Mouse (Mus musculus): ENCODE measurements around the gene H2-Ke6. TPM values are rescaled to one million over a fixed set of nuclear protein-coding genes. Genes with fewer than 3 reads are reported as not detected.
"Not testable (repeated sequence)": the region's sequence is repeated elsewhere in the genome, so short reads cannot be mapped to it uniquely, and the experiment has no call there.

H2-Ke6 gene
- polyA plus RNA-seq, 1 experiment from 2014 or later = 59.5 TPM

- H3K27ac ChIP-seq = no peak overlapping the region
- no peak for ATAC-seq (ENCODE audit: insufficient number of reproducible peaks, insufficient read depth, low FRiP score, low TSS enrichment)
- H3K4me2 ChIP-seq (replicated peaks) = no peak overlapping the region
- no peak overlapping the region for H3K9ac ChIP-seq
- no peaks in the 10 kb centered on the region for H3K27me3 ChIP-seq
- no peaks in the 10 kb centered on the region for H3K9me3 ChIP-seq
- WGBS = 94% methylated on average over 8 of the region's 8 CpGs
- no peaks in the 10 kb centered on the region for H3K36me3 ChIP-seq
- no peaks in the 10 kb centered on the region for H3K4me1 ChIP-seq
- H3K4me3 ChIP-seq = no peak overlapping the region
Measured at GRCm38 (mm10) chr17:34013436-34013835, 14.4 kb downstream of the H2-Ke6 start.

- H3K27ac ChIP-seq = no peak overlapping the region
- H3K27me3 ChIP-seq = 0 out of 2 replicates have a peak, but pooled peaks cover 4% of the 10 kb centered on the region
- H3K36me3 ChIP-seq = no peaks in the 10 kb centered on the region
- no peak overlapping the region for H3K9ac ChIP-seq
- no peak overlapping the region for H3K4me3 ChIP-seq
- ATAC-seq (ENCODE audit: insufficient number of reproducible peaks, insufficient read depth, low FRiP score, low TSS enrichment) = no peak
- no peaks in the 10 kb centered on the region for H3K9me3 ChIP-seq
- no peak overlapping the region for H3K4me2 ChIP-seq (replicated peaks)
- no peaks in the 10 kb centered on the region for H3K4me1 ChIP-seq
- WGBS = 57% methylated on average over 5 of the region's 5 CpGs
Measured at GRCm38 (mm10) chr17:34010156-34010555, 17.7 kb downstream of the H2-Ke6 start.

GRCm38 (mm10) chr17:34006570-34006969 lies 21.3 kb downstream of the H2-Ke6 start:
- WGBS = 49% methylated on average over 2 of the region's 2 CpGs
- peaks cover 13% of the 10 kb centered on the region for H3K27me3 ChIP-seq
- no peak overlapping the region for H3K4me3 ChIP-seq
- no peak for ATAC-seq (ENCODE audit: insufficient number of reproducible peaks, insufficient read depth, low FRiP score, low TSS enrichment)
- no peaks in the 10 kb centered on the region for H3K36me3 ChIP-seq
- H3K4me2 ChIP-seq (replicated peaks) = no peak overlapping the region
- H3K4me1 ChIP-seq = no peaks in the 10 kb centered on the region
- H3K27ac ChIP-seq = no peak overlapping the region
- no peak overlapping the region for H3K9ac ChIP-seq
- no peaks in the 10 kb centered on the region for H3K9me3 ChIP-seq

- Histone ChIP-seq H3K27me3 (peaks cover 44% of the 10 kb centered on the region), H3K9ac (no peak overlapping the region), H3K4me2 (replicated peaks) (no peak overlapping the region), H3K9me3 (no peaks in the 10 kb centered on the region), H3K4me1 (peaks cover 9% of the 10 kb centered on the region; the same call in 1 of the 2 replicates), H3K27ac (no peak overlapping the region), H3K4me3 (no peak overlapping the region), H3K36me3 (no peaks in the 10 kb centered on the region)
- 2% methylated on average over 5 of the region's 5 CpGs for WGBS
- no peak for ATAC-seq (ENCODE audit: insufficient number of reproducible peaks, insufficient read depth, low FRiP score, low TSS enrichment)
Measured at GRCm38 (mm10) chr17:34003426-34003825, 24.4 kb downstream of the H2-Ke6 start.

GRCm38 (mm10) chr17:34000796-34001195 lies 27.1 kb downstream of the H2-Ke6 start:
- peak overlapping the region; percentile 47; the same call in 1 of the 2 replicates for H3K4me3 ChIP-seq
- H3K9me3 ChIP-seq = not testable (repeated sequence)

GRCm38 (mm10) chr17:34000150-34000537 lies 27.7 kb downstream of the H2-Ke6 start, which contains the start of gene H2-K1:
TSS of gene H2-K1 (minus strand) at chr17:34000347.
- Histone ChIP-seq H3K36me3 (no peaks in the 10 kb centered on the region), H3K4me3 (peak within 1 kb of the TSS; percentile 47), H3K9ac (peak within 1 kb of the TSS; percentile 39), H3K9me3 (no peaks in the 10 kb centered on the region), H3K27ac (no peak within 1 kb of the TSS), H3K4me2 (replicated peaks) (peak within 1 kb of the TSS; percentile 92), H3K27me3 (peaks cover 54% of the 10 kb centered on the region), H3K4me1 (peaks cover 9% of the 10 kb centered on the region; the same call in 1 of the 2 replicates)
- WGBS = 1% methylated on average over 30 of the region's 30 CpGs
- peak; percentile 72; the same call in 1 of the 2 replicates for ATAC-seq (ENCODE audit: insufficient number of reproducible peaks, insufficient read depth, low FRiP score, low TSS enrichment)

More at GRCm38 (mm10) chr17:34000796-34001195, 27.1 kb downstream of the H2-Ke6 start:
- H3K4me1 ChIP-seq; H3K27ac ChIP-seq; H3K36me3 ChIP-seq; ATAC-seq (ENCODE audit: insufficient number of reproducible peaks, insufficient read depth, low FRiP score, low TSS enrichment); H3K4me2 ChIP-seq (replicated peaks); H3K9ac ChIP-seq: not testable (repeated sequence)
- WGBS = 55% methylated on average over 2 of the region's 2 CpGs
- H3K27me3 ChIP-seq = peaks cover 58% of the 10 kb centered on the region

- ATAC-seq (ENCODE audit: insufficient number of reproducible peaks, insufficient read depth, low FRiP score, low TSS enrichment) = no peak
- H3K4me3 ChIP-seq = peak overlapping the region; percentile 47
- no peaks in the 10 kb centered on the region for H3K9me3 ChIP-seq
- no peak overlapping the region for H3K27ac ChIP-seq
- H3K27me3 ChIP-seq = peaks cover 54% of the 10 kb centered on the region
- H3K4me2 ChIP-seq (replicated peaks) = peak overlapping the region; percentile 92
- peaks cover 9% of the 10 kb centered on the region; the same call in 1 of the 2 replicates for H3K4me1 ChIP-seq
- WGBS = 3% methylated on average over 87 of the region's 87 CpGs
- peak overlapping the region; percentile 39 for H3K9ac ChIP-seq
- H3K36me3 ChIP-seq = no peaks in the 10 kb centered on the region
Measured at GRCm38 (mm10) chr17:33999341-34000149, 28.3 kb downstream of the H2-Ke6 start.

- H3K4me2 ChIP-seq (replicated peaks); H3K9ac ChIP-seq; H3K36me3 ChIP-seq; H3K9me3 ChIP-seq; H3K4me1 ChIP-seq; H3K27ac ChIP-seq; H3K4me3 ChIP-seq; ATAC-seq (ENCODE audit: insufficient number of reproducible peaks, insufficient read depth, low FRiP score, low TSS enrichment): not testable (repeated sequence)
- H3K27me3 ChIP-seq = peaks cover 54% of the 10 kb centered on the region
- 53% methylated on average over 5 of the region's 5 CpGs for WGBS
Measured at GRCm38 (mm10) chr17:33998697-33999096, 29.2 kb downstream of the H2-Ke6 start.

- WGBS = 86% methylated on average over 2 of the region's 2 CpGs
- not testable (repeated sequence) for H3K27ac ChIP-seq; H3K36me3 ChIP-seq; H3K9me3 ChIP-seq; H3K9ac ChIP-seq; ATAC-seq (ENCODE audit: insufficient number of reproducible peaks, insufficient read depth, low FRiP score, low TSS enrichment); H3K4me1 ChIP-seq; H3K4me2 ChIP-seq (replicated peaks); H3K4me3 ChIP-seq
- peaks cover 49% of the 10 kb centered on the region for H3K27me3 ChIP-seq
Measured at GRCm38 (mm10) chr17:33997025-33997424, 30.8 kb downstream of the H2-Ke6 start.

GRCm38 (mm10) chr17:33995651-33996050 lies 32.2 kb downstream of the H2-Ke6 start:
- Histone ChIP-seq H3K4me2 (replicated peaks) (no peak overlapping the region), H3K9ac (no peak overlapping the region), H3K27me3 (peaks cover 36% of the 10 kb centered on the region), H3K36me3 (no peaks in the 10 kb centered on the region), H3K9me3 (no peaks in the 10 kb centered on the region), H3K4me1 (peaks cover 9% of the 10 kb centered on the region; the same call in 1 of the 2 replicates), H3K4me3 (no peak overlapping the region), H3K27ac (no peak overlapping the region)
- WGBS = 63% methylated on average over 3 of the region's 3 CpGs
- ATAC-seq (ENCODE audit: insufficient number of reproducible peaks, insufficient read depth, low FRiP score, low TSS enrichment) = no peak

GRCm38 (mm10) chr17:33994959-33995358 lies 32.9 kb downstream of the H2-Ke6 start:
- Histone ChIP-seq H3K9me3 (no peaks in the 10 kb centered on the region), H3K9ac (no peak overlapping the region), H3K4me2 (replicated peaks) (no peak overlapping the region), H3K4me3 (no peak overlapping the region), H3K27ac (no peak overlapping the region), H3K36me3 (no peaks in the 10 kb centered on the region), H3K4me1 (peaks cover 7% of the 10 kb centered on the region; the same call in 1 of the 2 replicates), H3K27me3 (peaks cover 29% of the 10 kb centered on the region)
- ATAC-seq (ENCODE audit: insufficient number of reproducible peaks, insufficient read depth, low FRiP score, low TSS enrichment) = no peak
- 81% methylated on average over 8 of the region's 8 CpGs for WGBS
